Mouse (Mus musculus): Measurements from ENCODE around the gene Fmo2. TPM values are rescaled to one million over a fixed set of nuclear protein-coding genes. Genes with fewer than 3 reads are reported as not detected.

Gene Fmo2
- polyA plus RNA-seq, 1 experiment from 2014 or later, result not detected

DNA sequence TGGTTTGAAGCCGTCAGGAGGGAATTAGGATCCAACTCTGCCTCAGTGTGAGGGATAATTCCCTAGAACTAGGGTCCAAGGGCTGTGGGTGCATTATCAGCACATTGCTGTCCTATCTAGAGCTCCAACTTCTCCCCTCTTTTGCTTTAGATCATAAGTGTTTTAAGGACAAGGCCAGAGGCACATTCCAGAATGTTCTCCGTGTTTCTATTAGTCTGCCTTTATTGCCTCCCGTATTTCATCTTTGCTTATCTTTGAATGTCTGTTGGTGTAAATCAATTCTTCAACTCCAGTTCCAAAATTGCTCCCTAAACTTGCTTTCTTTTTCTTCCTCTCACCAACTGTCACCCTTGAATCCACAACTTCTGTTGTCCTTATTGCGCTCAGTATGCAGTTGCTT is 33.9 kb upstream of the Fmo2 start:
- DNase-seq (no peak), ATAC-seq (ENCODE audit: low FRiP score, low TSS enrichment) (no peak)
- WGBS, result 96% methylated on average over 4 of the region's 4 CpGs
- H3K4me2 ChIP-seq (ENCODE audit: low read length), result no peak overlapping the region
- no peak overlapping the region for H3K9ac ChIP-seq (replicated peaks; ENCODE audit: low read length)
- no peaks in the 10 kb centered on the region for H3K4me1 ChIP-seq (ENCODE audit: control insufficient read depth, insufficient read depth, low read length)
- H3K36me3 ChIP-seq (ENCODE audit: control insufficient read depth, insufficient read depth, low read length), result no peaks in the 10 kb centered on the region
- H3K4me3 ChIP-seq (replicated peaks; ENCODE audit: low read depth, low read length), result no peak overlapping the region
- H3K27me3 ChIP-seq (ENCODE audit: control insufficient read depth, insufficient read depth, low read length), result no peaks in the 10 kb centered on the region
- no peak overlapping the region for H3K27ac ChIP-seq (replicated peaks; ENCODE audit: low read depth, low read length)
- H3K9me3 ChIP-seq (ENCODE audit: control insufficient read depth, low read length), result no peaks in the 10 kb centered on the region

DNA sequence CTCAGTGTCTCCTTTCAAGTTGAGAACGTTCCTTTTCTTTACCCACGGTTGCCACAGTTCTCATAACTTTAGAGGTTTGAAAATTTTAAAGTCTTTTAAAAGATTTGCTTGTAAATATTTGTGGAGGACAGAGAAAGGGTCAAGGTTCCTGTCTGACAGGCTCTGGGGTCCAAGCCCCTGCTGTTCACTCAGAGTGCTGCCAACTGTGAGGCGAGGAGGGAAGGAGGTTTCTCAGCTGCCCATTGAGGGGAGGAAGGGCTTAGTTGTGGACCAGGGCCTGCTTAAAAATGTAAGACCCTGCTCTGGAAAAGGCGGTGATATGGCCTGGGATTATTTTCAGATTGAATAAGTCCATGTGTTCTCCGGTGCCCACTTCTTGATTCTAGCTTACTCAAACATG is 33.4 kb upstream of the Fmo2 start:
- no peak overlapping the region for H3K4me3 ChIP-seq (replicated peaks; ENCODE audit: low read depth, low read length)
- 80% methylated on average over 5 of the region's 5 CpGs for WGBS
- no peak overlapping the region for H3K4me2 ChIP-seq (ENCODE audit: low read length)
- no peak for ATAC-seq (ENCODE audit: low FRiP score, low TSS enrichment)
- H3K9me3 ChIP-seq (ENCODE audit: control insufficient read depth, low read length), result no peaks in the 10 kb centered on the region
- no peaks in the 10 kb centered on the region for H3K36me3 ChIP-seq (ENCODE audit: control insufficient read depth, insufficient read depth, low read length)
- no peaks in the 10 kb centered on the region for H3K4me1 ChIP-seq (ENCODE audit: control insufficient read depth, insufficient read depth, low read length)
- no peak for DNase-seq
- no peak overlapping the region for H3K27ac ChIP-seq (replicated peaks; ENCODE audit: low read depth, low read length)
- no peaks in the 10 kb centered on the region for H3K27me3 ChIP-seq (ENCODE audit: control insufficient read depth, insufficient read depth, low read length)
- no peak overlapping the region for H3K9ac ChIP-seq (replicated peaks; ENCODE audit: low read length)

DNA sequence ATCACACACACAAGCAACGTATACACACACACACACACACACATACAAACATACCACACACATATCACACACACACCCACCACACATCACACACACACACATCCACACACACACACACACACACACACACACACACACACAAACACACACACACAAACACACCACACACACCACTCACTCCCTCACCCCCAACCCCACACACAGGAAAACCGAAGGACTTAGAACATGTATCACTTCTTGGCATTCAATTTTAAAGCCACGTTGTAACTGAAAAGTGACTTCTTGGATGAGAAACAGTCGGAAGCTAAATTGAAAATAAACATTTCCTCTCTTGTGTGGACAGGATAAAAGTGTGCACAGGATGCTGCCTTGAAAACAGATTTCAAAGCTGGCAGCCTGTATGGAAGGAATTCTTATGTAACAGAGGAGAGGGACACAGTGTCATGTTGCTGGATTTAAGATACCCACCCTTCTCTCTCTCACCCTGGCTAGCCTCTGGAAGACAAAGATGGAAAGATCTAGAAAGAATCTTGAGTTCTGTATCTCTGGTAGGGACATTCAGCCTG is 32.9 kb upstream of the Fmo2 start:
- 88% methylated on average over 4 of the region's 4 CpGs for WGBS
- Histone ChIP-seq H3K36me3 (ENCODE audit: control insufficient read depth, insufficient read depth, low read length) (no peaks in the 10 kb centered on the region), H3K27ac (replicated peaks; ENCODE audit: low read depth, low read length) (no peak overlapping the region), H3K9me3 (ENCODE audit: control insufficient read depth, low read length) (no peaks in the 10 kb centered on the region), H3K4me1 (ENCODE audit: control insufficient read depth, insufficient read depth, low read length) (no peaks in the 10 kb centered on the region), H3K4me2 (ENCODE audit: low read length) (no peak overlapping the region), H3K9ac (replicated peaks; ENCODE audit: low read length) (no peak overlapping the region), H3K4me3 (replicated peaks; ENCODE audit: low read depth, low read length) (no peak overlapping the region), H3K27me3 (ENCODE audit: control insufficient read depth, insufficient read depth, low read length) (no peaks in the 10 kb centered on the region)
- no peak for ATAC-seq (ENCODE audit: low FRiP score, low TSS enrichment)
- no peak for DNase-seq

GRCm38 (mm10) chr1:162930631-162931030 is 32.1 kb upstream of the Fmo2 start:
- Histone ChIP-seq H3K4me2 (ENCODE audit: low read length) (no peak overlapping the region), H3K27ac (replicated peaks; ENCODE audit: low read depth, low read length) (no peak overlapping the region), H3K9ac (replicated peaks; ENCODE audit: low read length) (no peak overlapping the region), H3K27me3 (ENCODE audit: control insufficient read depth, insufficient read depth, low read length) (no peaks in the 10 kb centered on the region), H3K4me1 (ENCODE audit: control insufficient read depth, insufficient read depth, low read length) (no peaks in the 10 kb centered on the region), H3K36me3 (ENCODE audit: control insufficient read depth, insufficient read depth, low read length) (no peaks in the 10 kb centered on the region), H3K4me3 (replicated peaks; ENCODE audit: low read depth, low read length) (no peak overlapping the region), H3K9me3 (ENCODE audit: control insufficient read depth, low read length) (no peaks in the 10 kb centered on the region)
- 67% methylated on average over 2 of the region's 2 CpGs for WGBS
- no peak for DNase-seq
- ATAC-seq (ENCODE audit: low FRiP score, low TSS enrichment), result no peak

DNA sequence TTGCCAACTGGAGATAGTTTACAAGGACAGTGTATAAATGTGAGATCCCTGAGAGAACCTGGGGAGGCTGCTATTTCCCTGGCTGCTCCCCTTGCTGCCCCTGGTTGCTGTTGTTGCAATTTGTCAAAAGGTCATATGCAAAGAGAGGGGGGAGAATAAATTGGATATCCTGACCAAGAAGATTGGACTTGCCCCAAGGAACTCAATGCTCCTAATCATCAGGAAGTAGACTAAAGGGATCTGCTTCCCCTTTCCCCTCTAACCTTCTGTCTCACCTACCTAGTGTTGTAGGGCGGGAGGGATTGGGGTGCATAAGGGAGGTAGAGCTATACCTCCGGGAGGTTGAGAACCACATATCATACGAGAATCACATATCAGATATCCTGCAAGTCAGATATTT is 30.6 kb upstream of the Fmo2 start:
- no peak overlapping the region for H3K27ac ChIP-seq (replicated peaks; ENCODE audit: low read depth, low read length)
- 83% methylated on average over 3 of the region's 3 CpGs for WGBS
- DNase-seq (no peak), ATAC-seq (ENCODE audit: low FRiP score, low TSS enrichment) (no peak)
- H3K9me3 ChIP-seq (ENCODE audit: control insufficient read depth, low read length), result no peaks in the 10 kb centered on the region
- no peak overlapping the region for H3K4me2 ChIP-seq (ENCODE audit: low read length)
- H3K4me1 ChIP-seq (ENCODE audit: control insufficient read depth, insufficient read depth, low read length), result no peaks in the 10 kb centered on the region
- H3K9ac ChIP-seq (replicated peaks; ENCODE audit: low read length), result no peak overlapping the region
- H3K4me3 ChIP-seq (replicated peaks; ENCODE audit: low read depth, low read length), result no peak overlapping the region
- H3K27me3 ChIP-seq (ENCODE audit: control insufficient read depth, insufficient read depth, low read length), result no peaks in the 10 kb centered on the region
- H3K36me3 ChIP-seq (ENCODE audit: control insufficient read depth, insufficient read depth, low read length), result no peaks in the 10 kb centered on the region

- WGBS, result 69% methylated on average over 1 of the region's 1 CpGs
- H3K4me1 ChIP-seq (ENCODE audit: control insufficient read depth, insufficient read depth, low read length), result no peaks in the 10 kb centered on the region
- no peaks in the 10 kb centered on the region for H3K27me3 ChIP-seq (ENCODE audit: control insufficient read depth, insufficient read depth, low read length)
- H3K9ac ChIP-seq (replicated peaks; ENCODE audit: low read length), result no peak overlapping the region
- no peaks in the 10 kb centered on the region for H3K9me3 ChIP-seq (ENCODE audit: control insufficient read depth, low read length)
- H3K4me3 ChIP-seq (replicated peaks; ENCODE audit: low read depth, low read length), result no peak overlapping the region
- no peak overlapping the region for H3K27ac ChIP-seq (replicated peaks; ENCODE audit: low read depth, low read length)
- DNase-seq (no peak), ATAC-seq (ENCODE audit: low FRiP score, low TSS enrichment) (no peak)
- H3K4me2 ChIP-seq (ENCODE audit: low read length), result no peak overlapping the region
- no peaks in the 10 kb centered on the region for H3K36me3 ChIP-seq (ENCODE audit: control insufficient read depth, insufficient read depth, low read length)
Observed at GRCm38 (mm10) chr1:162925121-162925520, 26.6 kb upstream of the Fmo2 start.

- ATAC-seq (ENCODE audit: low FRiP score, low TSS enrichment), result no peak
Observed at GRCm38 (mm10) chr1:162916661-162917060, 18.1 kb upstream of the Fmo2 start.

DNA sequence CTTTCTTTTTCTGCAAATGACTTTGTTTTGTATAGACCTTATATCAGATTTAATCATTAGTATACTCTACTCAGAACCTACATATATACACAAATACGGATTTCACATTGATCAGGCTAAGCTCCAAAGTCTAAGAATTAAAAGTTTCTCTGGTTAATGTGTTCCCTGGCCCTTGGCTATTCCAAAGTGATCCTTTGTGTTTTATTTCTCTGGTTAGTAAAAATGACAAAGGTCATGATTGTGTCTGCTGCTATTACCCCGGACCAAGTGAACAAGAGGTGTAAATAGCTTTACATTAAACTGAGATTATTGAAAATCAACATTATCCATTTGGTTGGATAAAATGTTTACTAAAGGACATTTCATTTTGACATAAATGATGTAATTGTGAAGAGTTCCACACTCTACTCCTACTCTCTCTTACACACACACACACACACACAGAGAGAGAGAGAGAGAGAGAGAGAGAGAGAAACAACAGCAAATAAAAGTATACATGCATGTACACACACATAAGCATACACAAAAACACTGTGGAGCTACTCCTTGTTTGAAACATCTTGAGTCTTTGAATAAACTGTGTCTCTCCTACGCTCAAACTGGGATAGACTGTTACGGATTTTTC is 16.5 kb upstream of the Fmo2 start:
- 87% methylated on average over 4 of the region's 4 CpGs for WGBS
- no peak overlapping the region for H3K27ac ChIP-seq (replicated peaks; ENCODE audit: low read depth, low read length)
- no peaks in the 10 kb centered on the region for H3K36me3 ChIP-seq (ENCODE audit: control insufficient read depth, insufficient read depth, low read length)
- no peak for ATAC-seq (ENCODE audit: low FRiP score, low TSS enrichment)
- no peaks in the 10 kb centered on the region for H3K4me1 ChIP-seq (ENCODE audit: control insufficient read depth, insufficient read depth, low read length)
- H3K9me3 ChIP-seq (ENCODE audit: control insufficient read depth, low read length), result no peaks in the 10 kb centered on the region
- no peak overlapping the region for H3K4me2 ChIP-seq (ENCODE audit: low read length)
- DNase-seq, result no peak
- H3K27me3 ChIP-seq (ENCODE audit: control insufficient read depth, insufficient read depth, low read length), result no peaks in the 10 kb centered on the region
- no peak overlapping the region for H3K4me3 ChIP-seq (replicated peaks; ENCODE audit: low read depth, low read length)
- no peak overlapping the region for H3K9ac ChIP-seq (replicated peaks; ENCODE audit: low read length)

More at GRCm38 (mm10) chr1:162916661-162917060, 18.1 kb upstream of the Fmo2 start:
- Histone ChIP-seq H3K4me1 (ENCODE audit: control insufficient read depth, insufficient read depth, low read length) (no peaks in the 10 kb centered on the region), H3K36me3 (ENCODE audit: control insufficient read depth, insufficient read depth, low read length) (no peaks in the 10 kb centered on the region), H3K9me3 (ENCODE audit: control insufficient read depth, low read length) (no peaks in the 10 kb centered on the region), H3K4me3 (replicated peaks; ENCODE audit: low read depth, low read length) (no peak overlapping the region), H3K27me3 (ENCODE audit: control insufficient read depth, insufficient read depth, low read length) (no peaks in the 10 kb centered on the region), H3K4me2 (ENCODE audit: low read length) (no peak overlapping the region), H3K27ac (replicated peaks; ENCODE audit: low read depth, low read length) (no peak overlapping the region), H3K9ac (replicated peaks; ENCODE audit: low read length) (no peak overlapping the region)
- no peak for DNase-seq
- WGBS, result 76% methylated on average over 8 of the region's 8 CpGs

DNA sequence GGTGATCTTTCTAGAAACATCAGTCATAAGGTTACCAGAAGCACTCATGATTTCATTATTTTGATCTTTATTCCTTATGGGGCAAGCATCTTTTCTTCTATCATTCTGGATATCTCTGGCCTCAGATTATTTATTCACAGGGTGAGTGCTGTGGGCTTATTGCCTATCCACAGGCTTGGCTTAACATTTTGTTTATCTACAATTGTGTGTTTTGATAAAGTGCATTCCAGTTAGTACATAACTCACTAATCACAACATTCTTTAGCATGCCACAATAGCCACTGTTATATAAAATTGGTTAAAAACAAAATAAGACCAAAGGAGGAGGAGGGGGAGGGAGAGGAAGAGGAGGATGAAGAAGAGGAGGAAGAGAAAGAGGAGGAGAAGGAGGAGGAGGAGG is 13.6 kb upstream of the Fmo2 start:
- Histone ChIP-seq H3K4me3 (replicated peaks; ENCODE audit: low read depth, low read length) (no peak overlapping the region), H3K9ac (replicated peaks; ENCODE audit: low read length) (no peak overlapping the region), H3K27me3 (ENCODE audit: control insufficient read depth, insufficient read depth, low read length) (no peaks in the 10 kb centered on the region), H3K4me2 (ENCODE audit: low read length) (no peak overlapping the region), H3K27ac (replicated peaks; ENCODE audit: low read depth, low read length) (no peak overlapping the region), H3K4me1 (ENCODE audit: control insufficient read depth, insufficient read depth, low read length) (no peaks in the 10 kb centered on the region), H3K36me3 (ENCODE audit: control insufficient read depth, insufficient read depth, low read length) (no peaks in the 10 kb centered on the region), H3K9me3 (ENCODE audit: control insufficient read depth, low read length) (no peaks in the 10 kb centered on the region)
- ATAC-seq (ENCODE audit: low FRiP score, low TSS enrichment) (no peak), DNase-seq (no peak)

Measured in midbrain, embryonic 14.5 days (tissue).